Mouse (Mus musculus) lung, postnatal 0 days (tissue): Measurements from ENCODE around the gene Htra1.

ENCODE experiments used
- CTCF ChIP-seq: IDR thresholded peaks from 2 replicates; pipeline ENCODE4 v1.5.1; 2016; ENCODE audit warnings: antibody characterized with exemption, mild to moderate bottlenecking
- EP300 ChIP-seq: IDR thresholded peaks from 2 replicates; pipeline ENCODE4 v1.6.1; 2016; ENCODE audit warnings: antibody characterized with exemption, mild to moderate bottlenecking, control low read depth

DNA sequence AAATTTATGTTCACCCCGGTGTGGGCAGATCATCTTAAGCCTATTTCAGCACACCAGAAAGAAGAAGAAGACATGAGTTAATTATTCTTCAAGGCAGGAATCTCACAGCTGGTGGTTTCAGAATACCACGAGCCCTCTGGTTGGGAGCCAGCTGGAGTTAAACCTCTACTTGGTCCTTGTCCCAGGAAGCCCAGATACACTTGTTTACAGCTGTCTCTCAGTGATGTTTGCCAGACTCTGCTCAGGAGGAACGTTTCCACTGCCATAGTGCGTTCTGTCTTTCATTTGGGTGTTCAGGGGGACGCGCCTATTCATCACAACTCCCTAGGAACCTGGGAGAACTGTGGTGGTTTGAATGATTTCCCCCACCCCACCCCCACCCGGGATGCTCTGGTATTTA lies 24.0 kb downstream of the Htra1 start:
- TF ChIP-seq CTCF: no peak
- TF ChIP-seq EP300: no peak
